ENCODE assay signal across 9 mouse cellular contexts in the genomic region with DNA sequence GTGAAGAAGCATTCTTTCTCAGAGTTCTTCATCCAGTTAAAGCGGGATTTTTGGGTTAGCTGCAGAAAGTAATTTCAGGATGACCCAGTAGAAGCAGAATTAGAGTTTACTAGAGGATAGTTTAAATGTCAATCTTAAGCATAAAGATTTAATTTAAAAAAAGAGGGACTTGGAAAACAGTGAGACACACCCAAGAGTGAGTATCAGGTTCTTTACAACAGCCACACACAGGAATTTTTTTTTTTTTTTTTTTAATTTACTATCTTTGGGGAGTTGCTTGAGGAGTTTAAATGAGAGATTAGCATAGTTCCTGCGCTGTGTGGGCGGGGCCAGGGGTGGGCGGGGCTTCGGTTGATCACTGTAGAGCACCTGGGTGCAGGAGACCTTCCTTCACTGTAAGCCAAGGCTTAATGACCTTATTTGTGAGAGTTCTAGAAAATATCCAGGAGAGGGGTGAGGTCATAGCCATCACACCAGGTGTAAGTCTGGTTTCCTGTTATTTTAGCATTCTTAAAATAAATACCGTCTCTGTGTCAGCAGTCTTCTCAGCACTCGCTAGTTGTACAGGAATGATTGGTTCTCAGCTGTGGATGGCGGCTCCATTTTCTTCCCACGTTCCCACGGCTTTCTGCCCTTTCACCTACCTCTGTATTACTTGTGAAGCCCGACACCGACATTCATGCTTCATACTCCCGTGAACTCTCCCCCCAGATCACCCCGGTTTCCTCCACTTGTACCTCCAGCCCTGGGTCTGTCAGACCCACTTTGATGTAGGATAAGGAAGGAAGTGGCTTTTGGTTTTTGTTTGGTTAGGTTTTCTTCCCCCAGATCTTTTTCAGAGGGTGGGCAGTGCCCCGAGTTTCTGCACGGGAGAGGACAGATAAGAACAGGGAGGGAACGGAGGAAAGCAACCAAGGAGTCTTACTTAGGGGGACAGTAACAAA. TPM values are rescaled to one million over a fixed set of nuclear protein-coding genes. Genes with fewer than 3 reads are reported as not detected.
A peak's percentile ranks its signal among the peaks of the same experiment; 100 is the strongest.
DNase-seq lines count a peak whose midpoint lies in the region; ATAC-seq and TF ChIP-seq lines count a peak whose summit lies in the region.
"Had no signal": no experiment of that assay in that cellular context is flagged by ENCODE, and none has a peak within 500 bp of the region (broad histone marks: within the 10 kb centered on the region; RNA-seq: fewer than 3 reads in every experiment).

No protein-coding gene starts in this region.

- intact Hi-C loops in heart, postnatal 14 days (cut with DNase I): no loop called here
- intact Hi-C loops in left cerebral cortex, postnatal 10 days (cut with DNase I): no loop called here

- no peaks in the 10 kb centered on the region for H3K36me3 ChIP-seq in heart, embryonic 16.5 days (ENCODE audit: control insufficient read depth, insufficient read depth)
- H3K36me3 ChIP-seq in ES-Bruce4 (ENCODE audit: control insufficient read depth, insufficient read depth, low read length, poor library complexity, severe bottlenecking): no peaks in the 10 kb centered on the region

- no peak for TF ChIP-seq EP300 in ES-Bruce4 (IDR thresholded peaks at IDR 0.05; ENCODE audit: insufficient read depth, low read depth, low read length)

- TF ChIP-seq POLR2A in ES-Bruce4 (IDR thresholded peaks at IDR 0.05; ENCODE audit: insufficient read depth, low read length): no peak
- no peak for TF ChIP-seq POLR2A in lung, adult 2 months (IDR thresholded peaks at IDR 0.05; ENCODE audit: borderline replicate concordance, extremely low read depth, low read depth, low read length)

- no peak overlapping the region for H3K9ac ChIP-seq in heart, embryonic 16.5 days (ENCODE audit: low read length)
- H3K9ac ChIP-seq in ES-Bruce4 (ENCODE audit: low read depth, poor library complexity, severe bottlenecking): no peak overlapping the region

- TF ChIP-seq CTCF in ES-Bruce4 (IDR thresholded peaks at IDR 0.05; ENCODE audit: low read depth, low read length): no peak
- no peak for TF ChIP-seq CTCF in lung, adult 2 months (IDR thresholded peaks at IDR 0.05; ENCODE audit: insufficient read depth, low read length)

- 0 out of 2 replicates have a peak, but pooled peaks cover 2% of the 10 kb centered on the region for H3K27me3 ChIP-seq in heart, embryonic 16.5 days (ENCODE audit: control insufficient read depth, insufficient read depth, low read length)
- no peaks in the 10 kb centered on the region for H3K27me3 ChIP-seq in ES-Bruce4 (ENCODE audit: control insufficient read depth, insufficient read depth, low read length, poor library complexity, severe bottlenecking)

- no peak for DNase-seq in heart, postnatal 14 days
- no peak for DNase-seq in left cerebral cortex, postnatal 10 days (ENCODE audit: extremely low spot score in 1 of 2, low spot score in 2 of 2)
- DNase-seq in lung, adult 2 months: no peak
- DNase-seq in layer of hippocampus, postnatal 36 days: no peak
- DNase-seq: lung, postnatal 14 days had no signal

- peak; percentile 54 for ATAC-seq in heart, embryonic 16.5 days (replicated peaks; ENCODE audit: extremely low read depth, insufficient read depth, low FRiP score)
- ATAC-seq in granulocyte monocyte progenitor cell, adult 5-6 weeks (replicated peaks; ENCODE audit: poor library complexity, severe bottlenecking): peak; percentile 64
- peak; percentile 19; the same call in 1 of the 2 replicates for ATAC-seq in monocyte, adult 5-6 weeks (replicated peaks; ENCODE audit: insufficient number of reproducible peaks, low FRiP score, low TSS enrichment, poor library complexity, severe bottlenecking)

- 13% methylated on average over 17 of the region's 17 CpGs for WGBS in heart, embryonic 16.5 days
- WGBS in lung, adult 2 months: 14% methylated on average over 17 of the region's 17 CpGs

- H3K4me2 ChIP-seq in heart, embryonic 16.5 days (ENCODE audit: low read depth, low read length): peak overlapping the region; percentile 54

- peak overlapping the region; percentile 23; the same call in 1 of the 2 replicates for H3K4me3 ChIP-seq in heart, embryonic 16.5 days (ENCODE audit: low read length)
- peak overlapping the region; percentile 9; the same call in 1 of the 2 replicates for H3K4me3 ChIP-seq in ES-Bruce4 (ENCODE audit: low read depth, low read length)
- no peak overlapping the region for H3K4me3 ChIP-seq in lung, adult 2 months (replicated peaks; ENCODE audit: extremely low read depth, low read depth, low read length)

- no peaks in the 10 kb centered on the region for H3K9me3 ChIP-seq in heart, embryonic 16.5 days (replicated peaks; ENCODE audit: control insufficient read depth, low read length)
- no peaks in the 10 kb centered on the region for H3K9me3 ChIP-seq in ES-Bruce4 (replicated peaks; ENCODE audit: control insufficient read depth, insufficient read depth, low read length, poor library complexity, severe bottlenecking)

- peaks cover 3% of the 10 kb centered on the region; the same call in 1 of the 2 replicates for H3K4me1 ChIP-seq in heart, embryonic 16.5 days (ENCODE audit: control insufficient read depth, insufficient read depth, low read length)
- H3K4me1 ChIP-seq in ES-Bruce4 (ENCODE audit: control insufficient read depth, insufficient read depth, low read length): no peaks in the 10 kb centered on the region
- H3K4me1 ChIP-seq in lung, adult 2 months (ENCODE audit: control insufficient read depth, insufficient read depth, low read length): no peaks in the 10 kb centered on the region

- no peak overlapping the region for H3K27ac ChIP-seq in heart, embryonic 16.5 days (ENCODE audit: low read length)
- no peak overlapping the region for H3K27ac ChIP-seq in ES-Bruce4 (ENCODE audit: insufficient read depth, low read length)

RNA-seq across cellular contexts. Expression of gene Tbc1d1, which starts 6.6 kb away (rescaled TPM):
- 27.4 and 28.5 TPM in 2 replicates for polyA plus RNA-seq in heart, embryonic 16.5 days (2015; fragmentation: Nextera tagmentation; extraction: Ambion mirVana)
- total RNA-seq in heart, postnatal 14 days (2021): 10 to 100 TPM; 16.7 to 21.9 TPM
- 40.6 and 46.2 TPM in 2 replicates for polyA plus RNA-seq in ES-Bruce4 (2011; ENCODE audit: insufficient read depth, insufficient read length, low read depth, missing spikeins)
- total RNA-seq in granulocyte monocyte progenitor cell, adult 5-6 weeks (2014; fragmentation: Nextera tagmentation): 17.5 and 18.5 TPM in 2 replicates
- 33.6 and 34.7 TPM in 2 replicates for total RNA-seq in granulocyte monocyte progenitor cell, adult 5-6 weeks (2017)
- 61.0 to 74.1 TPM (median 62.6 TPM) in 3 replicates for total RNA-seq in monocyte, adult 5-6 weeks (2017)
- total RNA-seq in left cerebral cortex, postnatal 10 days (2021): 10 to 100 TPM; 14.0 to 15.4 TPM
- 12.1 and 18.5 TPM in 2 replicates for polyA plus RNA-seq in lung, adult 2 months (2012; rRNA removed)
- total RNA-seq in layer of hippocampus, postnatal 36 days (2021): 10 to 100 TPM; 29.1 to 29.9 TPM

RNA-seq across cellular contexts. Expression of gene Pgm2, which starts 56.7 kb away (rescaled TPM):
- 15.0 and 17.0 TPM in 2 replicates for polyA plus RNA-seq in heart, embryonic 16.5 days (2015; fragmentation: Nextera tagmentation; extraction: Ambion mirVana)
- total RNA-seq in heart, postnatal 14 days (2021): 10 to 100 TPM in 1 of 2 experiments, 1 to 10 TPM in 1; 9.4 to 10.6 TPM
- 40.9 and 45.7 TPM in 2 replicates for polyA plus RNA-seq in ES-Bruce4 (2011; ENCODE audit: insufficient read depth, insufficient read length, low read depth, missing spikeins)
- 35.1 and 37.2 TPM in 2 replicates for total RNA-seq in granulocyte monocyte progenitor cell, adult 5-6 weeks (2014; fragmentation: Nextera tagmentation)
- total RNA-seq in granulocyte monocyte progenitor cell, adult 5-6 weeks (2017): 28.0 and 31.6 TPM in 2 replicates
- total RNA-seq in monocyte, adult 5-6 weeks (2017): 22.4 to 37.8 TPM (median 28.8 TPM) in 3 replicates
- 10 to 100 TPM; 10.3 to 10.7 TPM for total RNA-seq in left cerebral cortex, postnatal 10 days (2021)
- 9.4 and 11.5 TPM in 2 replicates for polyA plus RNA-seq in lung, adult 2 months (2012; rRNA removed)
- total RNA-seq in layer of hippocampus, postnatal 36 days (2021): 10 to 100 TPM in 1 of 2 experiments, 1 to 10 TPM in 1; 8.3 to 10.0 TPM
